Mouse (Mus musculus): ENCODE measurements around the gene Ankrd28.

DNA sequence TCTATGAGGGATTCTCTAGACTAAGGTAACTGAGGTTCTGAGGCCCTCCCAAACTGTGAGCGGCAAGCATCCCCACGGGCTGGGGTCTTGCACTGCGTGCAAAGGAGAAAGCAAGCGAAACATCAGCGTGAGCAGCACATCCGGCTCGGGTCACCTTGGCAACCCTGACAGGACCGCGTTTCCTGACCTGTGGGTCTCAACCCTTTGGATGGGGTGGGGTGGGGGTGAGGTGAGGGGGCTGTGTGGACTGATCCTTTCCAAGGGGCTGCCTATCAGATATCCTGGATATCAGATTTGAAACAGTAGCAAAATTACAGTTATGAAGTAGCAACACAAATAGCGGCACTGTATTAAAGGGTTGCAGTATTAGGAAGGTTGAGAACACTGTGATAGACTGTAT, 31.5 kb downstream of the Ankrd28 start:
- TF ChIP-seq POLR2A (IDR thresholded peaks at IDR 0.05; ENCODE audit: low read depth, low read length): no peak
- TF ChIP-seq CTCF (IDR thresholded peaks at IDR 0.05; ENCODE audit: extremely low read depth, insufficient read depth, insufficient read length, insufficient replicate concordance): no peak

Measured in spleen, adult 2 months (tissue).